Mouse (Mus musculus): Measurements from ENCODE around the gene Smg6.

- TF ChIP-seq POLR2A (IDR thresholded peaks at IDR 0.05; ENCODE audit: insufficient read depth, low read length), result no peak
- TF ChIP-seq CTCF (IDR thresholded peaks at IDR 0.05; ENCODE audit: low read depth, low read length), result no peak
- no peak for TF ChIP-seq EP300 (IDR thresholded peaks at IDR 0.05; ENCODE audit: insufficient read depth, low read depth, low read length)
These were observed 20.7 kb downstream of the Smg6 start for GRCm38 (mm10) chr11:74946348-74946747.

All from ES-Bruce4 (cell line).